Mouse (Mus musculus) midbrain, embryonic 15.5 days (tissue): ENCODE data around the gene Wdr4. TPM values are rescaled to one million over a fixed set of nuclear protein-coding genes. Genes with fewer than 3 reads are reported as not detected.
"Not testable (repeated sequence)": the region's sequence is repeated elsewhere in the genome, so short reads cannot be mapped to it uniquely, and the experiment has no call there.

Experiments
- ATAC-seq: fragments of 200-750 bp; cut with Nextera tagmentation; replicated peaks from 2 replicates; pipeline ENCODE4 v1.8.0; 2017; ENCODE audit warnings: moderate TSS enrichment
- H3K27ac ChIP-seq: fragments of 300-500 bp; sonication (generic); 2 replicates; pipeline ENCODE4 v1.5.1; 2015; ENCODE audit warnings: mild to moderate bottlenecking, inconsistent platforms
- H3K27me3 ChIP-seq: fragments of 300-500 bp; sonication (generic); replicated peaks from 2 replicates; pipeline ENCODE4 v1.6.1; 2015; ENCODE audit warnings: inconsistent platforms
- H3K36me3 ChIP-seq: fragments of 300-500 bp; sonication (generic); replicated peaks from 2 replicates; pipeline ENCODE4 v1.6.1; 2015; ENCODE audit warnings: inconsistent platforms
- H3K4me1 ChIP-seq: fragments of 300-500 bp; sonication (generic); 2 replicates; pipeline ENCODE4 v1.6.1; 2015; ENCODE audit warnings: inconsistent platforms
- H3K4me2 ChIP-seq: fragments of 300-500 bp; sonication (generic); 2 replicates; pipeline ENCODE4 v1.6.1; 2015; ENCODE audit warnings: inconsistent platforms, mild to moderate bottlenecking, moderate library complexity
- H3K4me3 ChIP-seq: fragments of 300-500 bp; sonication (generic); 2 replicates; pipeline ENCODE4 v1.5.1; 2015; ENCODE audit warnings: mild to moderate bottlenecking, inconsistent platforms
- H3K9ac ChIP-seq: fragments of 300-500 bp; sonication (generic); 2 replicates; pipeline ENCODE4 v1.6.1; 2015; ENCODE audit warnings: mild to moderate bottlenecking, inconsistent platforms
- H3K9me3 ChIP-seq: fragments of 300-500 bp; sonication (generic); 2 replicates; pipeline ENCODE4 v1.6.1; 2016; ENCODE audit warnings: inconsistent platforms
- WGBS: fragments of 180-500 bp; shearing (Covaris S2); methylation state at CpG from one replicate; pipeline ENCODE4 v1.1.7; 2015; ENCODE audit warnings: mixed read lengths; 5-methylcytosine and 5-hydroxymethylcytosine counted together
- polyA plus RNA-seq: library from polyadenylated mRNA; unstranded; fragments of >200 nt; fragmentation: Nextera tagmentation; extraction: Ambion mirVana; gene quantifications from 2 replicates; pipeline ENCODE4 v1.2.1, GENCODE M21; 2015

The Wdr4 gene
- polyA plus RNA-seq, 1 experiment from 2014 or later = 45.3 TPM

DNA sequence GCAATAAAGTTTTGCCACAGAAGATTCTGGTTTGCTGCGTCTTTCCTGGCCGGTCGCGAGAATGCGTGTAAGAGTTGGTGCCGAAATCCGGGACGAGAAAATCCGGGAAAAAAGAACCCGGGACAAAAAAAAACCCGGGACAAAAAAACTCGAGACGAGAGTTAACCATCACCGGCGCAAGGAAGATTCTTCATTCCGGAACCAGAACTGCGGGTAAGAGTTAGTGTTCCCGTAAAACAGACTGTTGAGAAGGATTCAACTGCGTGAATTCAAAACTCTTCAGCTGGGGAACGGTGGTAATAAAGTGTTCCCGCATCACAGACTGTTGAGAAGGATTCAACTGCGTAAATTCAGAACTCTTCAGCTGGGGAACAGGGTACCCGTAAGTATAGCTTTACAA, 32.8 kb upstream of the Wdr4 start:
- H3K9ac ChIP-seq, H3K4me2 ChIP-seq, H3K27me3 ChIP-seq, H3K4me1 ChIP-seq, ATAC-seq, H3K9me3 ChIP-seq, H3K36me3 ChIP-seq, H3K4me3 ChIP-seq, H3K27ac ChIP-seq: not testable (repeated sequence)
- WGBS = 95% methylated on average over 23 of the region's 23 CpGs

GRCm38 (mm10) chr17:31549389-31549788, 29.6 kb upstream of the Wdr4 start:
- 68% methylated on average over 8 of the region's 8 CpGs for WGBS
- no peak for ATAC-seq
- H3K9me3 ChIP-seq = no peaks in the 10 kb centered on the region

GRCm38 (mm10) chr17:31547974-31548373, 28.2 kb upstream of the Wdr4 start:
- WGBS = 24% methylated on average over 3 of the region's 3 CpGs
- no peaks in the 10 kb centered on the region for H3K9me3 ChIP-seq
- 0 out of 2 replicates have a peak, but pooled peaks cover 4% of the 10 kb centered on the region for H3K4me1 ChIP-seq
- H3K4me3 ChIP-seq = no peak overlapping the region
- peak overlapping the region; percentile 9; the same call in 1 of the 2 replicates for H3K27ac ChIP-seq
- no peaks in the 10 kb centered on the region for H3K27me3 ChIP-seq
- no peak overlapping the region for H3K4me2 ChIP-seq
- H3K9ac ChIP-seq = no peak overlapping the region
- H3K36me3 ChIP-seq = no peaks in the 10 kb centered on the region
- ATAC-seq = no peak

More at GRCm38 (mm10) chr17:31549389-31549788, 29.6 kb upstream of the Wdr4 start:
- H3K4me3 ChIP-seq = no peak overlapping the region
- no peak overlapping the region for H3K27ac ChIP-seq
- 0 out of 2 replicates have a peak, but pooled peaks cover 4% of the 10 kb centered on the region for H3K4me1 ChIP-seq
- H3K4me2 ChIP-seq = no peak overlapping the region
- H3K27me3 ChIP-seq = no peaks in the 10 kb centered on the region
- H3K36me3 ChIP-seq = no peaks in the 10 kb centered on the region
- no peak overlapping the region for H3K9ac ChIP-seq

DNA sequence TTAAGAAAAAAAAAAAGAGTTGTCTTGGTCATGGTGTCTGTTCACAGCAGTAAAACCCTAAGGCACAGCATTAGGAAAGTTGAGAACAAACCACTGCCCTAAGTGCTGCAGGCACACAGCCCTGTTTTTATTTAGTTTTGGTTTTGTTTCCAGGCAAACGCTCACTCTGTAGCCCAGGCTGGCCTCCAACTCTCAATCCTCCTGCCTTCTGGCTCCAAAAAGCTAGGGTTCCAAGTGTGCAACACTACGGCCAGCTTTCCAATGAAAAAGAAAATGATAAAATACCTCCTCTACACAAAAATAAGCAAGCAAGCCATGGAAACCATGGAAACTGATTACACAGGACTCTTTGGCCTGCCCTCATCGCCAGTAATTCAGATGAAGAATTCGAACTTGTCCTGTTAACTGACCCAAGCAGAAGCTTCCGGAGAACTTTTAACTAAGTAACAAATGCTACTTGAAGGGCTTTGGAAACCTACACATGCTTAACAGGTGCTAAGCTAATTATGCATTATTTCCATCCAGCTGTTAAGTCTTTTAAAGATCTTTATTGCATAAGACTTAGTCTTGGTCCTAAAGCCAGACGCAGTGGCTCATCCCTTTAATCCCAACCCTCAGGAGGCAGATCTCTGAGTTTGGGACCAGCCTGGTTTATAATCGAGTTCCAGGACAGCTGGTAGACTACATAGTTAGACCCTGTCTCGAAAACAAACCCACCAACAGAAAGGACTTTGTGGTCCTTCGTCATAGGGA, 26.8 kb upstream of the Wdr4 start:
- Histone ChIP-seq H3K36me3 (no peaks in the 10 kb centered on the region), H3K27me3 (no peaks in the 10 kb centered on the region), H3K27ac (no peak overlapping the region), H3K9me3 (no peaks in the 10 kb centered on the region), H3K4me3 (no peak overlapping the region), H3K4me1 (0 out of 2 replicates have a peak, but pooled peaks cover 4% of the 10 kb centered on the region), H3K4me2 (no peak overlapping the region), H3K9ac (no peak overlapping the region)
- 88% methylated on average over 9 of the region's 9 CpGs for WGBS
- ATAC-seq = no peak

- Histone ChIP-seq H3K27me3 (no peaks in the 10 kb centered on the region), H3K4me2 (no peak overlapping the region), H3K27ac (peak overlapping the region; percentile 19; the same call in 1 of the 2 replicates), H3K9ac (no peak overlapping the region), H3K9me3 (no peaks in the 10 kb centered on the region), H3K36me3 (no peaks in the 10 kb centered on the region), H3K4me1 (peaks cover 4% of the 10 kb centered on the region; the same call in 1 of the 2 replicates), H3K4me3 (no peak overlapping the region)
- 21% methylated on average over 6 of the region's 6 CpGs for WGBS
- 0 out of 2 replicates have a peak, but pooled peaks have one; percentile 11 for ATAC-seq
Measured at GRCm38 (mm10) chr17:31543574-31543973, 23.8 kb upstream of the Wdr4 start.

DNA sequence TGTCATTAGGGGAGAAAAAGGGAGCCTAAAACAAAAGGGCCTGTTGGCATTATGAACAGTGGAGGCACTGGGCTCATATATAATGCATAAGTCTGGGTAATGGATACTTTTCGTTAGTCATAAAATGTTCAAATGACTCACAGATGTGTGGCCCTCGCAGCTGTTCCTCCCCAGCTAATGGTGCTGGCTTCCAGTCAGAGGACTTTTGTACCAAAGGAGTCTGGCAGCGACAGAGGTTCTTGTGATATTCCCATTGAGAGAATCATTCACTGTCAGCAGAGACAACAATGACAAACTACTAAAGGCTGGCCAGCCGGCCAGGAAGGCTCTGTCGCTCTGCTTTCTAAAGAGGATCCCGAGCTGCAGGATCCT, 21.7 kb upstream of the Wdr4 start:
- Histone ChIP-seq H3K4me2 (no peak overlapping the region), H3K9ac (no peak overlapping the region), H3K9me3 (no peaks in the 10 kb centered on the region), H3K4me1 (no peaks in the 10 kb centered on the region; the same call in 1 of the 2 replicates), H3K27me3 (no peaks in the 10 kb centered on the region), H3K4me3 (no peak overlapping the region), H3K36me3 (no peaks in the 10 kb centered on the region), H3K27ac (no peak overlapping the region)
- 33% methylated on average over 6 of the region's 6 CpGs for WGBS
- no peak for ATAC-seq

DNA sequence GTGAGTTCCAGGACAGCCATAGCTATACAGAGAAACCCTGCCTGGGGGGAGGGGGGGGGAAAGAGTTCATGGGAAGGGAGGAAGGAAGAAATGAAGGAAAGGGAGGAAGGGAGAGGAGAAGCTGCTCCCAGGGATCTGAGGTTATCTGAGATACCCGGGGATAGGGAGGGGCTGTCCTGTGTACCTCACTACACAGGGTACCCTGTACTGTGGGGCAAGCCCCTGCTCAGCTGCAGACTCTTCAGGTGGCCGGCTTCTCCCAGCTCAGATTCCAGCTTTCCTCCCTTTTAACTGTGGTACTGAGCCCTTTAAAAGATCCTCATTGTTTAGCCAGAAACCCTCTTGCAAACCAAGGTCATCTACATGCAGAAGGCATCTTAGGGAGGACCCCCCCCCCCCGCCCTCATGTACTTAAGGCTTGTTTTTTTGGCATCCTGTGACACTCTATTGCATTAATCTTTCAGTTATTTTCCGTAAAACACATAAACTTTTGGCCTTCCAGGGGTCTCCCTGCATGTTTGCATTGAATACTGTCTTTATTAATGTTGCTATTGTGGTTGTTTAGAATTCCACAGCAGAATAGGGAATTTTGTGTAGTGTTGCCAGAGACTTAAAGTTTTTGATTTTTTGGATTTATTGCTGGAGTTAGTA, 21.2 kb upstream of the Wdr4 start:
- Histone ChIP-seq H3K27me3 (no peaks in the 10 kb centered on the region), H3K27ac (peak overlapping the region; percentile 38; the same call in 1 of the 2 replicates), H3K4me1 (peaks cover 1% of the 10 kb centered on the region), H3K36me3 (no peaks in the 10 kb centered on the region), H3K9me3 (no peaks in the 10 kb centered on the region), H3K4me3 (no peak overlapping the region), H3K4me2 (no peak overlapping the region), H3K9ac (no peak overlapping the region)
- ATAC-seq = no peak
- WGBS = 50% methylated on average over 4 of the region's 4 CpGs

DNA sequence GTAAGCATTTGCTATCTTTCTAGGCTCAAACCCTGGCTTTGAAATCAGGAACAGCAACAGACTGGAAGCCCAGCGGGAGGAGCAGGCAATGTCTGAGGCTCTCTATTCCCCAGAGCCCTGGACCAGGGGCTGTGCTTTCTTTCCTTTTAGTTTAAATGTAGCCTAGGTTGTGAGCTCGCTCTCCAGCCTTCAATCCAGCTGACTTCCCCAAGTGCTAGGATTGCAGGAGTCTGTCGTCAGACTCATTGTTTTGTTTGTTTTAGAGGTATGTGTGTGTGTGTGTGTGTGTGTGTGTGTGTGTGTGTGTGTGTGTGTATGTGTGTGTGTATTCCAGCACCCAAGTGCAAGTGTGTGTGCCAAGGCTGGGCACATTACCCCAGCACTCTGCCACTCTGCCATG, 20.3 kb upstream of the Wdr4 start:
- H3K9ac ChIP-seq = no peak overlapping the region
- H3K27me3 ChIP-seq = no peaks in the 10 kb centered on the region
- peaks cover 10% of the 10 kb centered on the region for H3K4me1 ChIP-seq
- no peaks in the 10 kb centered on the region for H3K36me3 ChIP-seq
- WGBS = 66% methylated on average over 3 of the region's 3 CpGs
- no peak for ATAC-seq
- H3K4me2 ChIP-seq = no peak overlapping the region
- H3K4me3 ChIP-seq = no peak overlapping the region
- H3K27ac ChIP-seq = no peak overlapping the region
- no peaks in the 10 kb centered on the region for H3K9me3 ChIP-seq

- no peak overlapping the region for H3K9ac ChIP-seq
- ATAC-seq = peak; percentile 85
- no peaks in the 10 kb centered on the region for H3K27me3 ChIP-seq
- no peak overlapping the region for H3K4me3 ChIP-seq
- peaks cover 4% of the 10 kb centered on the region; the same call in 1 of the 2 replicates for H3K36me3 ChIP-seq
- WGBS = 16% methylated on average over 8 of the region's 8 CpGs
- H3K4me1 ChIP-seq = peaks cover 14% of the 10 kb centered on the region
- peak overlapping the region; percentile 13; the same call in 1 of the 2 replicates for H3K4me2 ChIP-seq
- no peaks in the 10 kb centered on the region for H3K9me3 ChIP-seq
- H3K27ac ChIP-seq = peak overlapping the region; percentile 84
Measured at GRCm38 (mm10) chr17:31535871-31536629, 16.3 kb upstream of the Wdr4 start.

GRCm38 (mm10) chr17:31535358-31535757, 15.6 kb upstream of the Wdr4 start:
- H3K27ac ChIP-seq = peak overlapping the region; percentile 84
- peaks cover 14% of the 10 kb centered on the region for H3K4me1 ChIP-seq
- no peaks in the 10 kb centered on the region for H3K27me3 ChIP-seq
- peak; percentile 32 for ATAC-seq
- H3K4me2 ChIP-seq = peak overlapping the region; percentile 13; the same call in 1 of the 2 replicates
- H3K9ac ChIP-seq = no peak overlapping the region
- H3K9me3 ChIP-seq = no peaks in the 10 kb centered on the region
- 56% methylated on average over 4 of the region's 4 CpGs for WGBS
- no peak overlapping the region for H3K4me3 ChIP-seq
- peaks cover 7% of the 10 kb centered on the region; the same call in 1 of the 2 replicates for H3K36me3 ChIP-seq

DNA sequence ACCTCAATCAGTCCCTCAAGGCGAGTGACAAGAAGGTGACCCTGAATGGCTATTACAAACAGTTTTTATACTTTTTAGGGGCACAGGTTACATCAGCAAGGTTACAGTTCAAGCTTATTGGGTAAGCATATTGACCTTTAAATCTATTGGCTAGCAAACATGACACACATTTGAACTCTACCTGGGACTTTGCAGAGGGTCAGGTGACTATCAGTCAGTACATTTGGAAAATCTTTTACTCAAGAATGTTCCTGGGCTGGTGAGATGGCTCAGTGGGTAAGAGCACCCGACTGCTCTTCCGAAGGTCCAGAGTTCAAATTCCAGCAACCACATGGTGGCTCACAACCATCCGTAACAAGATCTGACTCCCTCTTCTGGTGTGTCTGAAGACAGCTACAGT, 12.6 kb upstream of the Wdr4 start:
- H3K9me3 ChIP-seq, H3K27me3 ChIP-seq, H3K4me3 ChIP-seq, ATAC-seq, H3K4me2 ChIP-seq, H3K9ac ChIP-seq, H3K27ac ChIP-seq: not testable (repeated sequence)
- peaks cover 14% of the 10 kb centered on the region for H3K4me1 ChIP-seq
- peaks cover 24% of the 10 kb centered on the region; the same call in 1 of the 2 replicates for H3K36me3 ChIP-seq
- WGBS = 92% methylated on average over 4 of the region's 4 CpGs
